Mouse (Mus musculus): Measurements from ENCODE around the gene Tbc1d20.
"Not testable (repeated sequence)": the region's sequence is repeated elsewhere in the genome, so short reads cannot be mapped to it uniquely, and the experiment has no call there.

The Tbc1d20 gene

GRCm38 (mm10) chr2:152358977-152359376 lies 65.3 kb downstream of the Tbc1d20 start:
- not testable (repeated sequence) for ATAC-seq (ENCODE audit: low TSS enrichment)

- ATAC-seq (ENCODE audit: low TSS enrichment) = no peak
Measured at GRCm38 (mm10) chr2:152359616-152360015, 66.0 kb downstream of the Tbc1d20 start.

GRCm38 (mm10) chr2:152360271-152360775 lies 66.7 kb downstream of the Tbc1d20 start:
- ATAC-seq (ENCODE audit: low TSS enrichment) = no peak

- ATAC-seq (ENCODE audit: low TSS enrichment) = no peak
Measured at GRCm38 (mm10) chr2:152361193-152361592, 67.6 kb downstream of the Tbc1d20 start.

All from frontal cortex, adult (tissue).